In genomic region chr5:57868702-57869101, GRCm38 (mm10) we compare ENCODE assay signal across 10 mouse cellular contexts.
DNase-seq lines count a peak whose midpoint lies in the region; ATAC-seq and TF ChIP-seq lines count a peak whose summit lies in the region.
"Had no signal": no experiment of that assay in that cellular context is flagged by ENCODE, and none has a peak within 500 bp of the region (broad histone marks: within the 10 kb centered on the region; RNA-seq: fewer than 3 reads in every experiment).

No protein-coding gene starts in this region.

- H3K9ac ChIP-seq in embryonic facial prominence, embryonic 15.5 days: no peak overlapping the region
- H3K9ac ChIP-seq in limb, embryonic 15.5 days: no peak overlapping the region

- 0 out of 2 replicates have a peak overlapping the region, but pooled peaks have one; percentile 19 for H3K4me2 ChIP-seq in embryonic facial prominence, embryonic 15.5 days (replicated peaks)
- 0 out of 2 replicates have a peak overlapping the region, but pooled peaks have one; percentile 7 for H3K4me2 ChIP-seq in limb, embryonic 15.5 days

- ATAC-seq in embryonic facial prominence, embryonic 15.5 days (ENCODE audit: insufficient number of reproducible peaks, low FRiP score, low TSS enrichment, low read depth): no peak
- no peak for ATAC-seq in limb, embryonic 15.5 days (ENCODE audit: insufficient number of reproducible peaks, low FRiP score, low TSS enrichment, low read depth)

- no peak for DNase-seq in left cerebral cortex, adult 2 months (ENCODE audit: extremely low spot score in 1 of 2, low spot score in 2 of 2)
- DNase-seq in left cerebral cortex, postnatal 4 days: no peak
- DNase-seq in adrenal gland, adult 18-20 months (ENCODE audit: low spot score in 2 of 2): no peak
- DNase-seq in layer of hippocampus, postnatal 10 days (ENCODE audit: low spot score in 2 of 2): no peak
- DNase-seq: cerebellum, adult 18-20 months; layer of hippocampus, adult 9-11 months had no signal

- no peaks in the 10 kb centered on the region for H3K27me3 ChIP-seq in embryonic facial prominence, embryonic 15.5 days
- no peaks in the 10 kb centered on the region for H3K27me3 ChIP-seq in limb, embryonic 15.5 days
- H3K27me3 ChIP-seq: megakaryocyte, embryonic 14.5 days had no signal

- 30% methylated on average over 4 of the region's 4 CpGs for WGBS in embryonic facial prominence, embryonic 15.5 days
- 23% methylated on average over 4 of the region's 4 CpGs for WGBS in limb, embryonic 15.5 days

- H3K9me3 ChIP-seq in embryonic facial prominence, embryonic 15.5 days (replicated peaks): no peaks in the 10 kb centered on the region
- no peaks in the 10 kb centered on the region for H3K9me3 ChIP-seq in limb, embryonic 15.5 days
- H3K9me3 ChIP-seq: megakaryocyte, embryonic 14.5 days had no signal

- H3K36me3 ChIP-seq in embryonic facial prominence, embryonic 15.5 days: no peaks in the 10 kb centered on the region
- H3K36me3 ChIP-seq in limb, embryonic 15.5 days: no peaks in the 10 kb centered on the region

- intact Hi-C loops in left cerebral cortex, adult 2 months (cut with DNase I): loop anchor here (5.0 kb wide), 1 partner anchor 151 kb away; the partner anchor contains the start of gene Pcdh7
- intact Hi-C loops in left cerebral cortex, postnatal 4 days (cut with DNase I): no loop called here

- H3K27ac ChIP-seq in left cerebral cortex, adult 2 months: peak overlapping the region; percentile 25; the same call in 1 of the 2 replicates
- peak overlapping the region; percentile 30; the same call in 1 of the 2 replicates for H3K27ac ChIP-seq in bone marrow macrophage, adult 2 months (ENCODE audit: insufficient read depth, low read depth, low read length)
- peak overlapping the region; percentile 65 for H3K27ac ChIP-seq in embryonic facial prominence, embryonic 15.5 days (replicated peaks)
- H3K27ac ChIP-seq in limb, embryonic 15.5 days: peak overlapping the region; percentile 38; the same call in 1 of the 2 replicates

- peak overlapping the region; percentile 28; the same call in 1 of the 2 replicates for H3K4me3 ChIP-seq in left cerebral cortex, adult 2 months
- H3K4me3 ChIP-seq in bone marrow macrophage, adult 2 months (ENCODE audit: insufficient read depth, low read length): no peak overlapping the region
- no peak overlapping the region for H3K4me3 ChIP-seq in embryonic facial prominence, embryonic 15.5 days (replicated peaks)
- H3K4me3 ChIP-seq in limb, embryonic 15.5 days: no peak overlapping the region
- H3K4me3 ChIP-seq: megakaryocyte, embryonic 14.5 days had no signal

- H3K4me1 ChIP-seq in bone marrow macrophage, adult 2 months (ENCODE audit: control insufficient read depth, insufficient read depth, low read length): peaks cover 20% of the 10 kb centered on the region
- peaks cover 10% of the 10 kb centered on the region; the same call in 1 of the 2 replicates for H3K4me1 ChIP-seq in embryonic facial prominence, embryonic 15.5 days
- peaks cover 2% of the 10 kb centered on the region; the same call in 1 of the 2 replicates for H3K4me1 ChIP-seq in limb, embryonic 15.5 days

- TF ChIP-seq CTCF in left cerebral cortex, adult 2 months (IDR thresholded peaks at IDR 0.05): peak; percentile 15
- no peak for TF ChIP-seq CTCF in bone marrow macrophage, adult 2 months (IDR thresholded peaks at IDR 0.05; ENCODE audit: low read depth, low read length)

- TF ChIP-seq POLR2A in bone marrow macrophage, adult 2 months (IDR thresholded peaks at IDR 0.05; ENCODE audit: borderline replicate concordance, low read depth, low read length): no peak
